Mouse (Mus musculus) heart, postnatal 0 days (tissue): ENCODE data around the gene Nrxn3. TPM values are rescaled to one million over a fixed set of nuclear protein-coding genes. Genes with fewer than 3 reads are reported as not detected.

Experiments used
- ATAC-seq: fragments of 200-750 bp; cut with Nextera tagmentation; 2 replicates; pipeline ENCODE4 v1.8.0; 2017; ENCODE audit warnings: low read depth, moderate number of reproducible peaks, moderate library complexity; ENCODE audit not compliant: insufficient read depth
- DNase-seq: peaks from one replicate; pipeline ENCODE4 v3.0.0-alpha.2; 2016; ENCODE audit warnings: low spot score
- H3K27ac ChIP-seq: fragments of 300-500 bp; sonication (generic); 2 replicates; pipeline ENCODE4 v1.5.1; 2014; ENCODE audit warnings: low read depth, mild to moderate bottlenecking
- H3K27me3 ChIP-seq: fragments of 300-500 bp; sonication (generic); 2 replicates; pipeline ENCODE4 v1.6.1; 2014; ENCODE audit warnings: low read length, mixed read lengths; ENCODE audit not compliant: control insufficient read depth, insufficient read depth
- H3K36me3 ChIP-seq: fragments of 300-500 bp; sonication (generic); replicated peaks from 2 replicates; pipeline ENCODE4 v1.6.1; 2014; ENCODE audit warnings: low read length, mixed read lengths; ENCODE audit not compliant: control insufficient read depth, insufficient read depth
- H3K4me1 ChIP-seq: fragments of 300-500 bp; sonication (generic); 2 replicates; pipeline ENCODE4 v1.6.1; 2014; ENCODE audit warnings: antibody characterized with exemption; ENCODE audit not compliant: control insufficient read depth, insufficient read depth
- H3K4me2 ChIP-seq: fragments of 300-500 bp; sonication (generic); 2 replicates; pipeline ENCODE4 v1.6.1; 2014; ENCODE audit warnings: low read depth, mild to moderate bottlenecking, low read length, moderate library complexity
- H3K4me3 ChIP-seq: fragments of 300-500 bp; sonication (generic); 2 replicates; pipeline ENCODE4 v1.5.1; 2014; ENCODE audit warnings: low read depth, low read length
- H3K9ac ChIP-seq: fragments of 300-500 bp; sonication (generic); replicated peaks from 2 replicates; pipeline ENCODE4 v1.6.1; 2014; ENCODE audit warnings: low read depth, low read length, mixed read lengths
- H3K9me3 ChIP-seq: fragments of 300-500 bp; sonication (generic); replicated peaks from 2 replicates; pipeline ENCODE4 v1.6.1; 2016; ENCODE audit warnings: low read length; ENCODE audit not compliant: control insufficient read depth
- CTCF ChIP-seq: IDR thresholded peaks from 2 replicates; pipeline ENCODE4 v1.5.1; 2016; ENCODE audit warnings: antibody characterized with exemption, control low read depth, low read depth
- EP300 ChIP-seq: IDR thresholded peaks from 2 replicates; pipeline ENCODE4 v1.6.1; 2016; ENCODE audit warnings: antibody characterized with exemption, low read depth
- WGBS: fragments of 180-500 bp; shearing (Covaris S2); extraction: QIAGEN DNeasy Blood & Tissue Kit; methylation state at CpG from one replicate; pipeline ENCODE4 v1.1.7; 2014; 5-methylcytosine and 5-hydroxymethylcytosine counted together
- polyA plus RNA-seq: library from polyadenylated mRNA; unstranded; fragments of >200 nt; fragmentation: Nextera tagmentation; extraction: Ambion mirVana; gene quantifications from 2 replicates; pipeline ENCODE4 v1.2.1, GENCODE M21; 2015
- total RNA-seq: library from RNA; depleted of rRNA; stranded (reverse); fragments of >200 nt; gene quantifications from 2 replicates; pipeline ENCODE4 v1.2.3, GENCODE M21; 2014; ENCODE audit warnings: low replicate concordance

Gene Nrxn3
- total and polyA plus RNA-seq, 2 experiments from 2014 or later: 1.0 to 1.8 TPM

DNA sequence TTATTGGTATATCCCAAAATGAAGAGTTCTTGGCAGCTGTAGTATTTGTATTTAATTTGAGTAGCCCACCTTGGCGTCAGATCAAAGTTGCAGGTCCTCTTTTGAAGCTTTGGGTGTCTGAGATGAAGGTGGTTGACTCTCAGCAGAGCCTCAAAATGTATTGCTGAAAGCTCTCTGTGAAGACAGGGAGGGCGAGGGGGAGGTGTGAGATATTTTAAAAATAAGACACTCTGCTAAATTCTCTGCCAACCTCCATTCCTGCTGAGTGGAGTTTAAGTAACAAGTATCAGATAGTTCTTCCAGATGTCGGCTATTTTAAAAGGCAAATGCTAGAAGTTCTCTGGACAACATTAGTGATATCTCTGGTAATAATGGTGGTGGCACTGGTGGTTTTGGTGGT lies 1069.2 kb downstream of the Nrxn3 start:
- no peak overlapping the region for H3K4me2 ChIP-seq
- H3K4me1 ChIP-seq: no peaks in the 10 kb centered on the region
- 54% methylated on average over 3 of the region's 3 CpGs for WGBS
- no peaks in the 10 kb centered on the region for H3K27me3 ChIP-seq
- H3K9me3 ChIP-seq: no peaks in the 10 kb centered on the region
- H3K27ac ChIP-seq: no peak overlapping the region
- DNase-seq (no peak), ATAC-seq (no peak)
- TF ChIP-seq EP300 (no peak), CTCF (no peak)
- H3K9ac ChIP-seq: no peak overlapping the region
- no peaks in the 10 kb centered on the region for H3K36me3 ChIP-seq
- H3K4me3 ChIP-seq: no peak overlapping the region

DNA sequence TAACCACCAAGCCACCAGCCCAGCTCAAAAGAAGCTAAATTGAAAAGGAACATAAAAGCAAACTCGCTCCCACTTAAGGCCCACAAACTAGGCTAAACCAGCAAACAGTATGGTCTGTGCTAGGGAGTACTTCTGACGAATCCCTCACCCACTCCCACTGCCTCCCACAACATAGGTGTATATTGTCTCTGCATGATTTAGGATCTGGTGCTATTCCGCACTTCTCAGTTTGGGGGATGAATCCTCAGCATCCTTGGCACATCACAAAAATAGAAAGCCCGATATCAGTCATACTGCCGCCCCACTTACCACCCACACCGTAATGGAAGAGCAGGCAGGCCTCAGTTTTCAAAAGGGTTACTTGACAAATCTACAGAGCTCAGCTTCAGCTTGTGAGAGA lies 1072.1 kb downstream of the Nrxn3 start:
- Histone ChIP-seq H3K36me3 (no peaks in the 10 kb centered on the region), H3K27ac (no peak overlapping the region), H3K4me3 (no peak overlapping the region), H3K4me1 (no peaks in the 10 kb centered on the region), H3K9ac (no peak overlapping the region), H3K9me3 (no peaks in the 10 kb centered on the region), H3K27me3 (no peaks in the 10 kb centered on the region), H3K4me2 (no peak overlapping the region)
- ATAC-seq: no peak
- TF ChIP-seq EP300 (no peak), CTCF (no peak)
- no peak for DNase-seq
- 78% methylated on average over 6 of the region's 6 CpGs for WGBS

DNA sequence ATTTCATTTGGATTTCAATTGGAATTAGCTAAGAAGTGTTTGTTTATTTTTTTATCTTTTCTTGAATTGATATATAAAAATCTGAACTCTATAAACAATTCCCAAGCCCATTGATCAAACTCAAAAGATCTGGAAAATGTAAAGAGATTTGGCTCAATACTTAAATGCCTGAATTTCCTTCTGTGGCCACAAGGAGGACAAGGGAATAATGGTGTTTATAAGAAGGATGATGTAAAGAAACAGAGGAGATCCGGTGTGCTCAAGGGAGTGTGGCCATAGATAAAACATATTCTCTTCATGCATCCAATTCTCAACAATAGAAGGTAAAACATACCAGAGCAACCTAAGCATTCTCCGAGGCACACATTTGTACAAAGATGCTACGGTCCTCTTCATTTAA lies 1085.5 kb downstream of the Nrxn3 start:
- no peak overlapping the region for H3K4me2 ChIP-seq
- TF ChIP-seq EP300 (no peak), CTCF (peak; percentile 40)
- 66% methylated on average over 3 of the region's 3 CpGs for WGBS

DNA sequence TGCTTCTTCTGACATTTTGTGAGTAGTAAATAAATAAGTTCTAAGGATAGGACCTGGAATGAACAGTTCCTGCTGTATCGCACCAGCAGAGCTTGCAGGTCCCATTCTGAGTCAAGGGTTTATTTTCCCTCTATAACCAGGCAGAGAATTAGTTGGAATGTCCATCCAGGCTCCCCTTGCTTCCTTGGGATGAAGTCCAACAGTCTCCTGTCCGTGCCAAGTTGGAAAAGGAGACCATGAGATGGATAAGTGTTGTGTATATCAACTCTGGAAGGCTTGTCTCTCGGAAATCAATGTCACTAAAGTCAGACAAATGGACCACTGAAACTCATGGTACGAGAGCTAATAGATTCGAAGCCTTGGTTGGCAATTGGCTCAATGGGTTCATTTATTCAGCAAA lies 1087.5 kb downstream of the Nrxn3 start:
- H3K4me1 ChIP-seq: peaks cover 17% of the 10 kb centered on the region; the same call in 1 of the 2 replicates
- no peak for DNase-seq
- peaks cover 17% of the 10 kb centered on the region for H3K27me3 ChIP-seq
- no peak for ATAC-seq
- TF ChIP-seq CTCF (no peak), EP300 (no peak)
- no peak overlapping the region for H3K27ac ChIP-seq
- H3K4me3 ChIP-seq: no peak overlapping the region
- H3K9me3 ChIP-seq: no peaks in the 10 kb centered on the region
- no peak overlapping the region for H3K9ac ChIP-seq
- 77% methylated on average over 5 of the region's 5 CpGs for WGBS
- no peaks in the 10 kb centered on the region for H3K36me3 ChIP-seq
- no peak overlapping the region for H3K4me2 ChIP-seq

More for the DNA sequence above, 1085.5 kb downstream of the Nrxn3 start:
- no peaks in the 10 kb centered on the region for H3K36me3 ChIP-seq
- no peak overlapping the region for H3K4me3 ChIP-seq
- no peak overlapping the region for H3K9ac ChIP-seq
- H3K27me3 ChIP-seq: peaks cover 11% of the 10 kb centered on the region
- H3K4me1 ChIP-seq: peaks cover 17% of the 10 kb centered on the region; the same call in 1 of the 2 replicates
- H3K9me3 ChIP-seq: no peaks in the 10 kb centered on the region
- H3K27ac ChIP-seq: no peak overlapping the region
- no peak for ATAC-seq
- peak; percentile 9 for DNase-seq

DNA sequence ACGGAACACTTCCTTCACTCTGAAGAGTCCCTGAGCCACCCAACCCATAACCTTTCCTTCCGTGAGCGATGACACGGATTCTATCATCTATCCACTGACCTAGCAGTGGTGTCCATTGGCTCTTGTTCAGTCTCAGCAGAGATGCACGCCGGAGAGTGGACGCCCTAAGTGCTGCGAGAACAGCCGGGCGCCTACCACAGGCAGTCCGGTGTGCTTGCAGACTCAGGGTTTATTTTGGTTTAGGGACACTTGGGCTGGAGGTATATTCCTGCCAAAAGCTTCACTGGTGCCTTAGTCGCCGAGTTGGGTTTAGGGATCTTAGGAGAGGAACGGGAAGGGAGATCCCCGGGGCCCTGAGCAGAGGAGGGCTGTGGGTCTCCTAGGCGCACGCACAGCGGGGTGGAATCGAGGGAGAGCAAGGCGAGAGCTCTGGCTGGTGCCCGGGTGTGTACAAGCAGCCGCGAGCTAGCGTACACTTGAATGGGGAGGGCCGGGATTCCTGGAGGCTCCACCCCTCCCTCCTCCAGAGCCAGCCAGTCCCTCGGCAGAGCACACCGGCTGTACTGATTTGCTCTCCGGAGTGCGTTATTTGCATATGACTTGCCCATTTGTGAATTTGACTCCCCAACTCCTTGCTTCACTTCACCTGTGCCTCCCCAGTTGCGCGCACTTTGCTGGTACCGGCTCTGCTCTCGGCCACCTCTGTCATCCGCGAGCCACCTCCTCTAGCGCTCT lies 1089.3 kb downstream of the Nrxn3 start:
- peak; percentile 86 for DNase-seq
- H3K27me3 ChIP-seq: peaks cover 17% of the 10 kb centered on the region
- no peaks in the 10 kb centered on the region for H3K36me3 ChIP-seq
- H3K4me1 ChIP-seq: peaks cover 17% of the 10 kb centered on the region; the same call in 1 of the 2 replicates
- H3K4me2 ChIP-seq: peak overlapping the region; percentile 79
- WGBS: under 1% methylated on average over 35 of the region's 36 CpGs
- peak overlapping the region; percentile 46 for H3K4me3 ChIP-seq
- no peaks in the 10 kb centered on the region for H3K9me3 ChIP-seq
- TF ChIP-seq EP300 (no peak), CTCF (no peak)
- no peak overlapping the region for H3K27ac ChIP-seq
- ATAC-seq: peak; percentile 95
- H3K9ac ChIP-seq: no peak overlapping the region
